Mouse (Mus musculus) thymus, postnatal 36 days (tissue): ENCODE measurements around the gene Becn1.

Experiments used
- DNase-seq, 2 experiments: peaks; one replicate each; pipeline ENCODE4 v3.0.0; 2022; ENCODE audit warnings: mixed read lengths in 2 of 2

Becn1 gene

DNA sequence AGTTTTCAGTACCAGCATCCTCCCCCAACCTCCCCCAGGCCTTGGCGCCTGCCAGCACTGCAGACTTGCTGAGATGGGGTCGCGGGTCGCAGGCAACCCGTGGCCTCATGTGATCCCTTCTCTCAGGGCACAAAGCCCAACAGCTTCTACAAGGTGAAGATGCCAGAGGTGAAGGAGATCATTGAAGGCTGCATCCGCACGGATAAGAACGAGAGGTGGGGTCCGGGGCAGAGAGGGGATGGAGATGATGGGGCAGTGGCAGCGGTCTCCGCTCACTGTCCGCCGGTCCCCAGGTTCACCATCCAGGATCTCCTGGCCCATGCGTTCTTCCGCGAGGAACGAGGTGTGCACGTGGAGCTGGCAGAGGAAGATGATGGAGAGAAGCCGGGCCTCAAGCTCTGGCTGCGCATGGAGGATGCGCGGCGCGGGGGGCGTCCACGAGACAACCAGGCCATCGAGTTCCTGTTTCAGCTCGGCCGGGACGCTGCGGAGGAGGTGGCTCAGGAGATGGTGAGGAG lies 37.1 kb downstream of the Becn1 start:
- DNase-seq: no peak

DNA sequence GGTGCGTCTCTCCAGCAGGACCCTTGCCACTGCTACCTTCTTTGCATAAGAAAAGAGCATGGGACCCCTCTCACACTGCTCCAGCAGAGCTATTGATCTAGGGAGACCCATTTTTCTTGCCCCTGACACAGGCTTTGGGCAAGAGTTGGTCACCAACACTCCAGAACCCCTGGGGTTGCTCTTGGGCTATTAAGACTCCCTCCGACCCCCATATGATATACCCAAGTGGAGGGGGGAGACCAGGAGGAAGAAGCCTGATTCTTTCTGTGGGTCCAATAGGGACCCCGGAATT lies 38.2 kb downstream of the Becn1 start:
- no peak for DNase-seq

DNA sequence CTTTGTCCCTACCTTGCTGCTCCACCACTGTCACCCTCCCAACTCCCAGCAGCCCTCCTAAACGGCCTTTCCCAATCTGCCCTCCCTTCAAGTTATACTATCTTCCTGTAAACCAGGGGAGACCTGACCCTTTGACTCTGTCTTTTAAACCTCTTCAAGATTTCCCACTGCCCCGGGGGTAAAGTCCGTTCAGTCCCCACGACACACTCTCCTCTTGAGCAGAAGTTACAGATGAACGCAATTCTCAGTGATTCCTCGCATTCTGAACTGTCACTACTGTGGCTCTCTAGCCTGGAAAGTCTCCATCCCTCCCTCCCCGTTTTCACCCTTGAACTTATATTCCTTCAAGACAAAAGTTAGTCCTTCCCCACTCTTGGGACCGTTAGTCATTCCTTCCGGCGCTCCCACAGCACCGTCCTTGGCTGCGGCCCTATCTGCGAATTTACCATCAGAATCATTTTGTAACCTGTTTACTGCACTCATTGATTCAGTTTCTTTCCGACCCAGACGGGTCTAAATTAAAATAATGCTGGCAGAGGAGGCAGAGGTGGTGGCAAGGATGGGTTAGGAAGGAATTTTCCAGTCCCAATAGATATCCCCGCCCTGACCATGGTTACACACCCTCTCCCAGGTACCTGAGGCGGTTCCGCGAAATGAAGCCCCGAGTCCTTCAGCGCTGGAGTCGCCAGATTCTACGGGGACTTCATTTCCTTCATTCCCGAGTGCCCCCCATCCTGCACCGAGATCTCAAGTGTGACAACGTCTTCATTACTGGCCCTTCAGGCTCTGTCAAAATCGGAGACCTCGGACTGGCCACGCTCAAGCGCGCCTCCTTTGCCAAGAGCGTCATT lies 38.7 kb downstream of the Becn1 start:
- no peak for DNase-seq

- DNase-seq: no peak
Observed at GRCm38 (mm10) chr11:101262272-101262967, 39.7 kb downstream of the Becn1 start.

DNA sequence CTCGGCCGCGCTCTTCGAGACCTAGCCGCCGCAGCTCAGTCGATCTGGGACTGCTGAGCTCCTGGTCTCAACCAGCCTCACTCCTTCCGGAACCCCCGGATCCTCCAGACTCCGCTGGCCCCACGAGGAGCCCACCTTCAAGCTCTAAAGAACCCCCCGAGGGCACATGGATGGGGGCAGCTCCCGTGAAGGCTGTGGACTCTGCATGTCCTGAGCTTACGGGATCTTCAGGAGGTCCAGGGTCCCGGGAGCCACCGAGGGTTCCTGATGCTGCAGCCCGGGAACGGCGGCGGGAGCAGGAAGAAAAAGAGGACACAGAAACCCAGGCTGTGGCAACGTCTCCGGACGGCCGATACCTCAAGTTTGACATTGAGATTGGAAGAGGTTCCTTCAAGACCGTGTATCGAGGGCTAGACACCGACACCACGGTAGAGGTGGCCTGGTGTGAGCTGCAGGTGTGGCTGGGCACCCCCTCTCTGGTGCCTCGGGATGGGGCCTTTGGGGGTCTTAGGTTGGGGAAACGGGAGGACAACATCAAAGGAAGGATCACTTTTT lies 41.2 kb downstream of the Becn1 start:
- no peak for DNase-seq

DNA sequence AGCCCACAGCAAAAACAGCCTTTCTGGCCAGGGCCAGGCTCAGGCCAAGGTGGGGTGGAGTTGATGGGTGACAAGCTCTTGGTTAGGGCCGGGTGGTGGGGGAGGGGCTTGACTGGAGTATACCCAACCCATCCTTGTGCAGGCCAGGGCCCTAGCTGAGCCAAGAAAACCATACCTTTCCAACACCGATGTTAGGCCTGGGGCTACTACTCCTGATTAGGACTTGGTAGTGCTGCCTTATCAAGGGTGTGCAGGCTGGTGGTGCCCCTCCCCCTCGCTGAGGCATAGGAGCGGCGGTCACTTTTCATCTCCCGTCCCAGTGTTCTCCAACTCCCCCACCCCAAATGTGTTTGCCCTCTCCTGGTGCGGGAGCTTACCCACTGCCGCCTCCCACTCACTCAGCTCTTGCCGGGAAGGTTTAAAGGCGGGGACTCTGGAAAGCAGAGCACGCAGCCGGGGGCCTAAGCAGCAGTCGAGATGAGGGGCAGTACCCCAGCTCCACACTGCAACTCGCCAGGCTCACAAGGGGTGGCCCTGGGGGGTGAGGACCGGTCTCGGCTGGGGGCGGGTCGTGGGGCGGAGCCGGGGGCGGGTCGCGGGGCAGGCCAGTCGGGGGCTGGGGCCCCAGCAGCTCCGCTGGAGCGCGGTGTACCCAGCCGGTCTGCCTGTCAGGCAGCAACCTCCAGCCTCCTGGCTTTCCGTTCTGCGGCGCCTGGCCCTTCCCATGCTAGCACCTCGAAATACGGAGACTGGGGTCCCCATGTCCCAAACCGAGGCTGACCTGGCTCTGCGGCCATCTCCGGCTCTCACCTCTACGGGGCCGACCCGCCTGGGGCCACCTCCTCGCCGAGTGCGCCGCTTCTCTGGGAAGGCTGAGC lies 41.9 kb downstream of the Becn1 start, which contains the start of gene Wnk4:
Wnk4 (plus strand) TSS at position 620 of the 878 bp plus-strand sequence.
- peak; percentile 35 to 45 for DNase-seq

DNA sequence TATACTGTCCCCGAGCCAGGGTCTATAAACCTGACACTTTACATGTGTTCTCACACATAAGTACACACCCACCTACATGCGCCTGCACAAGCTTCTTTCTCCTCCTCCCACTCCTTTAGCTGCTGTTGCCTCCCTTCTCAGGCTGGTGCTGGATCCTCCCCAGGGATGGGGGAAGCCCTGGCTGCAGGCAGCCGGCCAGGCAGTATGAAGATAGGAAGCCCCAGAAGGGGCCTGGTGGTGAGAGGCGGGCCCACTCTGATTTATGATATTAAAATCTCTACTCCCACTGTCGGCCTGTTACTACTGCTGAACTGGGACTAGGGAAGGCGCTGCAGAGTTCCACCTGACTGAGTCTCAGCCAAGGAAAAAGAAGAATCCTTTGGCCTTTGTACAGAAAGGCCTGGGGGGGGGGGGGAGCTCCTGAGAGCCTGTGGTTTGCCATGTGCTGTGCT lies 42.8 kb downstream of the Becn1 start:
- no peak for DNase-seq

- DNase-seq: no peak
Observed at GRCm38 (mm10) chr11:101255826-101256775, 46.0 kb downstream of the Becn1 start.

DNA sequence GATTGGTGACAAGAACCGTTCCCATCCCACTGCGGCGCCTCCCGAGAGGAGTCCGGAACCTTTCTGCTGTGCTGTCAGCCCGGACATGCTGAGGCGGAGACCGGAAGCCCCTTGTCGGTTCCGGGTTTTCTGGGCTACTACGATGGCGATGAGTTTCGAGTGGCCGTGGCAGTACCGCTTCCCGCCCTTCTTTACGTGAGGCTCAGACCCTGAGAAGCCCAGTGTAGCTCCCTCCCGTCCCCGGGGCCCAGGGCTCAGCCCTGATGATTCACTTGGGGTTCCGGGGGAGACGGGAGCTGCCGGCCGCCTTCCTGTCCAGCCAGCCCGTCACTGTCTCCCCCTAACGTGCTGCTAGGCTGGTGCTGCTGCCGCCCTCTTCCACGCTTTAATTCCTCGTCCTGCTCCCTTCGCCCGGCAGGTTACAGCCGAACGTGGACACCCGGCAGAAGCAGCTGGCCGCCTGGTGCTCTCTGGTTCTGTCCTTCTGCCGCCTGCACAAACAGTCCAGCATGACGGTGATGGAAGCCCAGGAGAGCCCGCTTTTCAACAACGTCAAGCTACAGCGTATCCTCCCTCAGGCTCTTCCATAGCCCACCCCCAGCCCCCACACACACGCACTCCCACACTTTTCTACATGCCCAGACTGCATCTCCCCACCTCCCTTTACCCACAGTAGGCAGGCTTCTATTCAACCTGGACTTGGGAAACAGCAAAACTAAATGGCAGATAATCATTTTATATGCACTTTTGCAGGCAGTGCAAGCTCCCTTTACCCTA lies 48.3 kb downstream of the Becn1 start, which contains the start of gene Vps25:
Vps25 (plus strand) TSS at position 95 of the 777 bp plus-strand sequence.
- DNase-seq: peak; percentile 81

DNA sequence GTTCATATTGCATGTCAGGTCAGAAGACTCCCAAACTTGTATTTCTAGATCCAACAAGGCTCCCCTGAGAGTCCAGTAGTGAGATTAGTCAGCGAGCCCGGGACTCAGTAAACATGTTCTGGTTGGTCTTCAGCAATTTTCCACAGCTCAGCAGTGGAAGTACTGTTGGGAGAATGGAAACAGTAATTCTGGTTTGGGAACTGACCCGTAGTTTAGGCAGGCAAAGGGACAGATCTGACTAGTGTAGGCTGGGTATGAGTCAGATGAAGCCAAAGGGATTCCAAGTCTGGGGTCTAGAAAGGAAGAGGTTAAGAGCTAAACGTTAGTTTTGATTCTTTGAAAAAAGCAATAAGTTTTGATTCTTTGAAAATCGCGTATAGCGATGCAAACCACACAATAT lies 49.1 kb downstream of the Becn1 start:
- DNase-seq: no peak

- DNase-seq: no peak
Observed at GRCm38 (mm10) chr11:101251031-101251430, 51.1 kb downstream of the Becn1 start.

GRCm38 (mm10) chr11:101248258-101248994 lies 53.7 kb downstream of the Becn1 start:
- DNase-seq: peak; percentile 42 to 49

- DNase-seq: no peak
Observed at GRCm38 (mm10) chr11:101247521-101248030, 54.5 kb downstream of the Becn1 start.

DNA sequence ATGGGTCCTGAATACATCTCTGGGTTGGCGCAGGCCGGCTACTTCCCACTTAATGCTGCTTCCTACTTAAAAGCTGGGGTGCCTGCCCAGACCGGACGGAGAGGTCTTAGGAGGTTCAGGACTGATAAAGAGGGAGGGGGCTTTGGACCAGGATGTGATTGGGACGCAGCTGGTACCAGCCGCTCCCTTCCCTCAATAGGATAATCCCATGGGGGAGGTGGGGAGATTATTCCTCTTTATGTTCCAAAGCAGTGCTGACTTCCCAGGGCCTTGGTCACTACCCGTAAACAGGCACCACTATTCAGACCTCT lies 55.4 kb downstream of the Becn1 start:
- DNase-seq: no peak

DNA sequence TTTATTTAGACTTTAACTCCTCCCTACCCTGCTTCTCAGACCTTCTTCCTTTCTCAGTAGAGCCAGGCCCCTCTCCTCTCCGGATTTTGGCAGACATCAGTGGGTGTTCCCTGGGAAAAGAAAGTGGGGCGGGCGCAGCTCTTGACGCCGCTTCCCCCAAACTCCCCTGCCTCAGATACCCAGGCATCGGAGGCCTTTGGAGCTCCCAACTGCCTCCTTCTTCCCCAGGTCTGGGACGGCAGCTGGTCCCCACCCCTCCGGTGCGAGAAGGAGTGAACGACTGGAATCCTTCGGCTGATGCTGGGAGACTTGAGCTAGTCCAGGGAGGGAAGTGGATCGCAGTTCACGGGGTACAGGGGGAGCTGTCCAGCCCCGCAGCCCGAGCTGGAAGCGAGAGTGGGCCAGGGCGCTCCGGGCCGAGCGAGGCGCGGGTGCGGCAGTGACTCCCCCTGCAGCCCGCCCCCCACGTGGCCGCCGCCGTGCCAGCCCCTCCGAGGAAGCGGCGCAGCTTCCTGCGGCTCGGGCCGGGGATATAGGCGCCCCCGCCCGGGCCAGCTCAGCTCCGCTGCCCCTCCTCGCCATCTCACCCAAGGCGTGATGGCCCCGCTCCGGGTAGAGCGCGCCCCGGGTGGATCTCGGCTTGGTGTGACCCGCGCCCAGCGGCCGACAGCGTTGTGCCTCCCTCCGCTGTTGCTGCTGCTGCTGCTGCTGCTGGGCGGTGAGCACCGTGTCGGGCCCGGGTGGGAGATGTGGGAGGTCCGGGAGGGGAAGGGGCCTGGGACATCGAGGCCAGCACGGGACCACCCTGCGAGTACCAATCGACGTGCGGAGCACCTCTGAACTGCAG lies 56.0 kb downstream of the Becn1 start, which contains the start of gene Ramp2:
Ramp2 (plus strand) TSS at position 174 of the 847 bp plus-strand sequence.
- DNase-seq: peak; percentile 41 to 59

GRCm38 (mm10) chr11:101245071-101245470 lies 57.0 kb downstream of the Becn1 start:
- no peak for DNase-seq

- no peak for DNase-seq
Observed at GRCm38 (mm10) chr11:101238071-101238647, 63.9 kb downstream of the Becn1 start.

DNA sequence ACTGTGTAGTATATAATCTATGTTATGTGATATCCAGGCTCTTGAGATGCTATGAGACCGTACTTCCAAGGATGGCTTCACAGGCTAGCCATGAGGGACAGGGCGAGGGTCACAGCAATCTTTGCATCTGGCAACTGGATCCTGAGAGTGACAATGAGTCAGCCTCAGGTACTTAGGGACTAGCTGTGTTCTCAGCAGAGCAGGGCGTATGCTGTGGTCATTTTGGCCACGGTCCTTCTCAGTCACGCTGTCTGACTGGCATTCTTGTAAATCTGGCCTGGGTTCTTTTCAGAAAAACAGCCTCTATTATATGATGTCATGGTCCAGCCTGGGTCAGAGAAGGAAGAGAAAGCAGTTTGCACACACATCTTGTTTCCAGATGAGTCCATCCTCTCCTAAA lies 65.3 kb downstream of the Becn1 start:
- DNase-seq: no peak
